Mouse (Mus musculus) sigmoid colon, adult 10 weeks (tissue): Measurements from ENCODE around the gene Fads6. TPM values are rescaled to one million over a fixed set of nuclear protein-coding genes. Genes with fewer than 3 reads are reported as not detected.

Source experiments
- polyA plus RNA-seq: library from polyadenylated mRNA; stranded (reverse); fragments of 350-450 nt; fragmentation: Illumina TruSeq; extraction: RNeasy Lipid Tissue Mini Kit (QIAGEN cat#74804); gene quantifications from one replicate; pipeline ENCODE4 v1.2.3, GENCODE M21; 2014; ENCODE audit warnings: low read depth, low replicate concordance

The Fads6 gene
- polyA plus RNA-seq: 0.47 TPM

GRCm38 (mm10) chr11:115297214-115297826, at the start of gene Fads6:
Fads6 (minus strand) TSS chr11:115297663.

DNA sequence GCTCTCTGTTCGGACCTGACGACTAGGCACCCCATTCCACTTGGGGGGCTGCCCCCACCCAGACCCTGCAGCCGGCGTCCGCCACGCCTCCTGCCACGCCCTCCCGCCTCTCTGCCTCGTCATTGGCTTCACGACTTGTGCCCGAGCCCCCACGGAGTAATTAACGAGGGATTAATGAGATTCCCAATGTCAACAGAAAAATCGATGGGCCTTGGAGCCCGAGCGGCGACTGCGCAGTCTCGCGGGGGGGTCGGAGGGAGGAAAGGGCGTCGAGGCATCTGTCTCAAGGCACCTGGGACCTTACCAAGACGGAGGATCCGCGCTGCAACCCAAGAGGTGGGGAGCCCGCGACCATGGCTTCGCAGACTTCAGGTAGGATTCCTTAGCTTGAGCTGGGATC, 37.1 kb upstream of the Fads6 start, which contains the start of gene Otop3:
Gene Otop3, plus strand, starts transcription at position 201 of the 400 bp plus-strand sequence.

DNA sequence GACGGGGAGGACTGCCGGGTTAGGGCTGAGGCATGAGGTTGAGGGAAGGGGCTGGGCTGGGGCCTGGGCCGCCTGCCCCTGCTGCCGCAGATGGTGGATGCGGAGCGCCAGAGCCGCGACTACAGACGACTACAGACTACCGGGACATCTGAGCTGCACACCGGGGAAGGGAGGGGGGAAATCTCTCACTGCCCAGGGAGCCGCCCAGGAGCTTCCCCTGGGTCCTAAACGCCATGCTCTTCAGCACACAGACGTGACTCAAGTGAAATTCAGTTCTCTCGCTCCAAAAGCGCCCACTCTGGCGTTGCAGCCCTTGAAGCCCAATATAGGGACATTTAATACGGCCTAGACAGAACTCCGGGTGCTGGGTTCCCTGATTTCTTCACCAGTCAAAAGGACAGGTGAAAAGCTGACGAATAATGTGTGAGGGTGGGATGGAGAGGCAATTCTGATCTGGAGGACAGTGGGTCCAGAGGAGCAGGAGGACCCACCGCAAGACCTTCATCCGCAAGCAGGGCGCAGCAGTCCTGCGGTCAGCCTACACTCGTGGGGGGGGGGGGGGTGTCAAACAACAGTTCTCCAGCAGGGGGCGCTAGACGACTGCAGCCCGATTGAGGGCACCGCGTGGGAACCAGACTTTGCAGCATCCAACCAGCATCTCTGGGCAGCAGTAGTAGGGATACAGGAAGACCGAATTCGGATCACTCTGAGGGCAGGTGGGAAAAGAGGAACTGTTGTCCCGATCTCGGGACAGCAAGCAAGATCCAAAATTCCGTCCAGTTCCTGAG, 24.6 kb upstream of the Fads6 start, which contains the start of gene Ush1g:
Gene Ush1g, minus strand, starts transcription at position 136 of the 788 bp plus-strand sequence.

GRCm38 (mm10) chr11:115306863-115307262, 9.4 kb upstream of the Fads6 start, which contains the start of gene Otop2:
Otop2 (plus strand) TSS chr11:115307163.

GRCm38 (mm10) chr11:115276780-115277603, 20.5 kb downstream of the Fads6 start, which contains the start of gene Fdxr:
Fdxr (minus strand) TSS chr11:115277050.

DNA sequence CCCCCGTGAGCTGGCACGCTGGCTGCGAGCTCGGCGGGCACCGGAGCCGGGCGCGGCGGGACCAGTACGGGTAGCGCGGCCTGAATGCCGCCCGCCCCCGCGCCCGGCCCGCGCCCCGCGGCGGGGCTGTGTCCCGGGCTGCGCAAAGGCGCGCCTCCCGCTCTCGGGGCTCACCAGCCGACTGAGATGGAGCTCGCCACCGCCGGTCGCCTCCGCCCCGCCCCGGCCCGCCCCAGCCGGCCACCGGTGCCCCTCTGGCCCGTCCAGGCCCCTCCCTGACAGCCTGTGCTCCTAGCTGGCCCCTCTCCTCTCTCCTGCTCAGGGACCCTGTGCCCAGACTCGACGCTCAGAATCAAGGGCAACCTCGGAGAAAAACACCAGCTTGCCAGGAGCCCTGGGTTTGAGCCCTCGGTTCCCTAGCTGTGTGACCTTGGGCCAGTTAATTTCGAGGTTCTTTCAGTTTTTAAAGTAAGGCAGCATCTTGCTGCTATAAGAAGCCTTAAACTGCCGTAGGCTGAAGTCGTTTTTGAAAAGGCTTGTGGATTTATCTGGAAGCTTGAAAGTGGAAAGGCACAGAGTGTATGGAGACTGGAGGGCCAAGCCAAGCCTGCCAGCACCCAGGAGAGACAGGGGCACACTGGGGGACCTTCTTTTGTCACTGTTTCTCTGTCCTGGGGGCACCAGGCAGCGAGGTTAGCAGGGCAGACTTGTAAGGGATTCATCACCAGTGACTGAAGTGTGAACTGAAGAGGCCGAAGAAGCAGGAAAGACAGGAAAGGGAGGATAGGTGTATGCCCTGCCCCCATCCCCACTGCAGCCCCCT, 30.2 kb downstream of the Fads6 start, which contains the start of gene Grin2c:
Gene Grin2c, minus strand, starts transcription at position 183 of the 823 bp plus-strand sequence.

Other genes starting within 250 kb of the Fads6 start
- gene Cd300ld3, start 249.3 kb downstream of the Fads6 start, polyA plus RNA-seq: 1.5 TPM
- 2.1 TPM for gene Cd300e, start 235.5 kb downstream of the Fads6 start, polyA plus RNA-seq
- gene Rab37, start 206.2 kb downstream of the Fads6 start, polyA plus RNA-seq: 2.7 TPM
- 1.5 TPM for gene Cd300lf, start 163.7 kb downstream of the Fads6 start, polyA plus RNA-seq
- gene Slc9a3r1, start 134.3 kb downstream of the Fads6 start, polyA plus RNA-seq: 29.7 TPM
- gene Tmem104, start 110.2 kb downstream of the Fads6 start, polyA plus RNA-seq: 0.50 TPM
- 1.3 TPM for gene Nat9, start 109.8 kb downstream of the Fads6 start, polyA plus RNA-seq
- not detected for gene Grin2c, start 30.4 kb downstream of the Fads6 start, polyA plus RNA-seq
- 3.7 TPM for gene Fdxr, start 20.6 kb downstream of the Fads6 start, polyA plus RNA-seq
- not detected for gene Otop2, start 9.5 kb upstream of the Fads6 start, polyA plus RNA-seq
- gene Ush1g, start 24.4 kb upstream of the Fads6 start, polyA plus RNA-seq: not detected
- not detected for gene Otop3, start 37.1 kb upstream of the Fads6 start, polyA plus RNA-seq
- gene Hid1, start 70.1 kb upstream of the Fads6 start, polyA plus RNA-seq: 19.6 TPM
- gene Cdr2l, start 84.3 kb upstream of the Fads6 start, polyA plus RNA-seq: 0.54 TPM
- gene Mrpl58, start 106.1 kb upstream of the Fads6 start, polyA plus RNA-seq: 12.8 TPM
- 608 TPM for gene Atp5h, start 122.3 kb upstream of the Fads6 start, polyA plus RNA-seq
- 14.4 TPM for gene Kctd2, start 122.5 kb upstream of the Fads6 start, polyA plus RNA-seq
- gene Trim80, start 142.9 kb upstream of the Fads6 start, polyA plus RNA-seq: not detected
- 20.9 TPM for gene Slc16a5, start 164.8 kb upstream of the Fads6 start, polyA plus RNA-seq
- 1.3 TPM for gene Armc7, start 178.0 kb upstream of the Fads6 start, polyA plus RNA-seq
- 6.7 TPM for gene Nt5c, start 194.2 kb upstream of the Fads6 start, polyA plus RNA-seq
- gene Jpt1, start 216.7 kb upstream of the Fads6 start, polyA plus RNA-seq: 69.5 TPM
- gene Sumo2, start 238.6 kb upstream of the Fads6 start, polyA plus RNA-seq: 1,343 TPM